Mouse (Mus musculus) Muller cell, postnatal 12 days (primary cell): Measurements from ENCODE around the gene Grap.

Source experiments
- DNase-seq: peaks from one replicate; pipeline ENCODE4 v3.0.0-alpha.2; 2015; ENCODE audit errors: inconsistent ontology term

The Grap gene

DNA sequence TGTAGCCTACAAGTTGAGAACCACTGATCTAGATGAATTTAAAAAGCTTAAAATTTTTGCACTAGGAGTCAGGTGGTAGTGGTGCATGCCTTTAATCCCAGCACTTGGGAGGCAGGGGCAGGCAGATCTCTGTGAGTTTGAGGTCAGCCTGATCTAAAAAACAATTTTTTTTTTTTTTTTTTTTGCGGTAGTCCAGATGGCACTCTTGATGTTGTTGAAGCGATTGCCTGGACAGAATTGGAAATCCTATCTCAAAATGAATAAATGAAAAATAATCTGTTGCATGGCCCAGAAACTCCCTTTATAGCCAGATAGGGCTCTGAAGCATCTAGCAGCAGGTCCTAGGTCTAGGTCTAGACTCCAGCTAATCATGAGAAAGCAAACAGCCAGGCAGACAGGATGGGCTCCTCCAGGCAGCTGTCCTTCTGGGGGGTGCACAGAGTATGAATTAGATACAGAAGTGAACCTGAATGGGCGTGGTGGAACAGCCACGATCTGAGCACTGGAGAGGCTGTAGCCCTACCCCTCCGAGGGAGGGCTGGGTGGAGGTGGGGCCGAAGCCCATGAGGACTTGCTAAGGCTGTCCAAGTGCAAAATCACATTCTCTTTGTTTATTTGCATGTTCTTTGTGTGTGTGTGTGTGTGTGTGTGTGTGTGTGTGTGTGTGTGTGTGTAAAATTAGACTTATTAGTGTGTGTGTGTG is 3.2 kb downstream of the Grap start:
- no peak for DNase-seq

DNA sequence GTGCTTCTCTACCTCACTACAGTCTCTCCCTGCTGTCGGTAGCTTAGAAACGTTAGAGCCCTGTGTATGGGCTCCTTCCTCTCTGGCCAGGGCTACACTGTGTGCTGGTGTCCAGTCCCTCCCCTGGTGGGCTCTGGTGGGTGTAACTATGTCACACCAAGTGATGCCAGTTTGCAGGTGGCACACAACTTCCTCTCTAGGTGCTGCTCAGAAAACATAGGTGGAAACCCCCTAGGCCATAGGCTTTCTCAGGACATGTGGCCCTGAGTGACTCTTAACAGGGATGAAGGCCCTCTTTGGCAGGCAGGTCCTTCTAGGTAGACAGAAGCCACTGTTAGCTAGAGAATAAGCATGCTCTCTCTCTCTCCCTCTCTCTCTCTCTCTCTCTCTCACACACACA is 4.4 kb downstream of the Grap start:
- DNase-seq, result no peak

DNA sequence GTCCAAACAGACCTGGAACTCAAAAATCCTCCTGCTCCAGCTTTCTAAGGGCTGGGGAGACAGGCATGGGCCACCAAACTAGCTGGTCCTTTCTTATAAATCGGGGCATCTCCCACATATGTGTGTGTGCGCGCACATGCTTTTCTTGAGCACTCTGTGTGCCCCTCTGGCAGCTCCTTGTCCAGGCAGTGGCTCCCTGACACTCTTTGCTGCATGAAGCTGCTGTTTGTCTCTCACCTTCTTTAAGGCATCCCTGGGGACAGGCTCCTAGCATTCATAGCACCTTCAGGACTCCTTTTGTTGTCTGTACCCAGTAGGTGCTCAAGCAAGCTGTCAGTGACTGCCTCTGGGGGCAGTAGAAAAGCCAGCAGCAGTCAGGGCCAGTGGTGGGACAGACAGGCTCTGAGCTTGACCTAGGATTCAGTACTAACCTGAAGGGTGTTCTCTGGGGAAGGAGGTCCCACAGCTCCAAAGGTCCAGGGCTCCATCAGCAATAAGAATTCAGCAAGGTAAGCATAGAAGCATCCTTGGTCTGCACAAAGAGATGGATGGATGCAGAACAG is 5.4 kb downstream of the Grap start:
- DNase-seq, result no peak

DNA sequence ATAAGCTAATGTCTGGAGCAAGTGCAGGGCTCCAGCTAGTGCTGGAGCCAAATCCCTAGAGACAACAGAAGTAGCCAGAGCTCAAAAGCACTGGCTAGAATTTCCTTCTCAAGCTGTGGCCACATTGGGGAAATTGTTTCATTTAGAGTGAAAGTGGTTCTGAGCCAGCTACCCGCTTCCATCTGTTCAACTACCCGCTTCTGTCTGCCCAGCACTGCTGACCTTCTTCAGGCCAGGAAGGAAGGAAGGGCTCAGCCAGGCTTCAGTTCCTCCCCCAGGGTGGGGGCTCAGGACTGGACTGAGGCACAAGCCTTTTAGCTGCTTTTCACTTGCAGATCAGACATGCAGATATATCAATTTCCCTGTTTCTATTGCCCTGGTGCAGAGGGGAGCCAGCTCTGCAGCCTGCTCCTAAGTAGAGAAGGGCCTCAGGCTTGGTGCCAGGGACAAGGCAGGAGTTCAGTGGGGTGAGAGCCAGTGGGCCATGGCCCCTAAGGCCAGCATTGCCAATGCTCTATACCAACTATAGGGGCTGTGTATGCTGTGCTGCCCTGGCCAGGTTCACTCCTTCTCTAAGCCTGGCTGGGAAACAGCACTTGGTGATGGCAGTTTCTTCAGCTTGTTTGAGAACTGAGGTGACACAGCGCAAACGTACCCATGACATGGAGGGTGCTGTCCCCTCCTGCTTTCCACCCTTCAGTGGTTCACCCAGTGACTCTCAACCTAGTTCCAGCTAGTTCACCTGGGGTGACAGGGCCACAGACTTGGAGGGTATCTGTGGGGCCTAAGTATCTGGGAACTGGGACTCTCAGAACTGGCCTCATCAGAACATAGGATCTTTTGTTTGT is 6.2 kb downstream of the Grap start:
- DNase-seq, result no peak

DNA sequence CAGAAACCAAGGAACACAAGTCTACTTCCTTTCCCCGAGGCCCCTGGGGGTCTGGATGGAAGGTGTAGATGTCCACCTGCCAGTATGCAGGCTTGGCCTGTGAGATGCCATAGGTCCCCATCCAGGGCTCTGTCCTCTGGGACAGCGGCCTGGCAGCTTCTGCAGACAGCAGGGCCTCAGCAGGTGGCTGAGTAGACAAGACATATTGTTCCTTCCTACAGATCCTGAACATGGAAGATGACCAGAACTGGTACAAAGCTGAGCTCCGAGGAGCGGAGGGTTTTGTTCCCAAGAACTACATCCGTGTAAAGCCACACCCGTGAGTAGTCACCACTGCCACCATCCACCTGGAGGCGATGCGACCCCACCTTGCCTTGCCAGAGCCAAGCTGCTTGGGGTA is 6.9 kb downstream of the Grap start:
- DNase-seq, result no peak

DNA sequence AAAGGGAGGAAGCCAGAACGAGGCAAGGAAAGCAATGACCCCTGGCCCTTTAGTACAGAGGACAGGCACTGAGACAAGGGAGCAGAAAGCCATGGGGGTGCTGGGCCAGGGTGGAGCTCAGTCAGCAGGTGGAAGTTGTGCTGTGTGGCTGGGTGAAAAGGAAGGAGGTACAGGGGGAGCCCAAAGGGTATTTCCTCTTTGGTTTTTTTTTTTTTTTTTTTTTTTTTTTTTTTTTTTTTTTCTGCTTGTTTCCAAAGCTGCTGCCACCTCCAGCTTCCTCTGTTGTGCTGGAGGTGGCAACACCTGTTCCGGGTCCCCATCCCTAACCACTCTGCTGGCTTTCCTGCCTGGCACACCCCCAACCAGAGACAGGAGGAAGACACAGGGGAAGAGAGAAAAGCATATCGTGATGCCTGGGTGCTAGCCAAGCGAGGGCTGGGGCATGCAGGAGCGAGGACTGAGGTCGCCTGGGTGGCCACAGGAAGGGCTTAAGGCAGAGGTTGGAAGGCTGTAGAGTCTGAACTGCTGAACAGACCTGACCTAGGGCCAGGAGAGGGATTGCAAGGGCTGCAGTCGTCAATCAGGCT is 7.8 kb downstream of the Grap start:
- DNase-seq, result no peak

DNA sequence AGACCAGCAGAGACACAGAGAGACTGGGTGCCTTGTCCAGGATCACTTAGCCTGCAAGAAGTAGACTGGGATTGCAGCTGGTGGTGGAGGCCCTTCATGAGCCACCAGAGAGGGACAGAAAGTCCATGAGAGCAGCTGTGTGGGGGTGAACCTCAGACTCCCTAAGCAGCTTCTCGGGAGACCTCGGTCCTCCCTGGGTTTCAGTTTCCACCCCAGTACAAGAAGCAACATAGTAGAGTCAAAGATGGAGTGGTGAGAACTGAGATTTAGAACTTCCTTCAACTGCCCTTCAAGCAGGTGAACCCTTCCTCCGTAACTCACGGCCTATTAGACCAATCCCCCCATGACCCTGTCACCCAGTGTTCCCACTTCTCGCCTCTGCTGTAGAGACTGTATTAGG is 9.1 kb downstream of the Grap start:
- no peak for DNase-seq

DNA sequence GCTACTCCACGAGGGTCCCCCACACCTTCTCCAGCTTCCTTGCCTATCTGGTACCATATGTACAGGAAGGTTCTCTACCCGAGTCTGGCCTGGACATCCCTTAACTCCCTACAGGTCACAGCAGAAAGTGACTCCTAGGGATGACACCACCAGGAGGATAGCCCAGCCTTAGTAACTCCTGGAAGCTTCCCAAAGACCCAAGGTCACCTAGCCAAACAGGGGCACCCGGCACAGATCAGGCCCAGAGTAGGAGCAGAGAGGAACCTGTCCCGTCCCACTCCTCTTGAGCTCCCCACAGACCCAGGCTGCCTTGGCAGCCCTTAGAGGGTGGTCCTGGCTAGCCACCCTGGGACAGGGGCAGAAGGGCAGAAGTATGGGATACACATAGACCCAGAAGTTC is 12.3 kb downstream of the Grap start:
- DNase-seq, result no peak

DNA sequence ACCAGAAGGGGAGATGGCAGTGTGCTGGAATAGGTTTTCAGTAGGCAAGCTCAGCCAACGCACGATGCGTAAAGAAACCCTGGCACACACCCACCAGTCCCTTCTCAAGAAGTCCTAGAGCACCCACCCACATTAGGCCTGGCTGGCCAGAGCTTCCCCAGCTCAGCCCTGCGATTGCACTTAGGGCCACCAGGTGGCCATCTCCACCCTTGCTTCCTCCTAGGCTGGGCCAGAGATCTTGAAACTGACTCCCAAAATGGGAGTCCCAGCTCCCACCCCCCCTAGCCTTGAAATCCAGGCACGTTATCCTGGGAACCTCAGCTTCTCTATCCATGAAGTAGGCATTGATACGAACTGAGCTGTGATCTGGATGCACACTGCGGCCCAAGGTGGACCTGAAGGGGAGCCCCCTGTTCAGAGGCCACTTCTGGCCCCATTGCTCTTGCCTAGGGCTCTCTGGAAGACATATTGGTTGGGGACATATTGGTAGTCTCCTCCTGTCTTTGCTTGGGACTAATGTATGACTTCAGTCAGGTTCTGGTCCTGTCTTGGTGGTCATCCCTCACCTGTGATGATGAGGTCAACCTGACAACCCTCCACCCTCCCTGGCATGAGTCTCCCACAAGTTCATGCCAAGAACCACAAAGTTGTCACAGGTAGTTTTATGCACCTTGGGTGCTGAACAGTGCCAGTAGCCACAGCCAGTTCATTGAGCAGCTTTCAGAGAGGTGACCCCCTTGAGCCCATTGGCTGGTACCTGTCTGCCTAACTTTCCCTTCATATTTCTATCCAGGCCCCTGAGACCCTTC is 13.1 kb downstream of the Grap start:
- DNase-seq, result peak; percentile 36

DNA sequence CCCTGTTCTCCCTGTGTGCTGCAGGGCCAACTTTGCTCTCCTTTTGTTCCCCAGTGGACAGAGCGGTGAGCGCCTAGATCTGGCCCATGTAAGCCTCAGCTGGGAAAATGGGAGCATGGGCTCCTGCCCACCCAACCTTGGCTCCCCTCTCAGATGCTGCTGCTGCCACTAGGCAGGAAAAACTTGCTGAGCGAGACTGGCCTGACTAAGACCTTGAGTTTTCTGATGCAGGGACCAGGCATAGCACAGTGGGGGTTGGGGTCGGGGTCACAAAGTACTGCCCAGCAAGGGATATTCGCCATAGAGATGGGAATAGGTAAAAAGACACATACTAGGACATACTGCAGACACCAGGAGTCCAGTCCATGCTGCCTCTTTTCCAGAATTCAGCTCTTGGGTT is 14.2 kb downstream of the Grap start:
- DNase-seq, result no peak

DNA sequence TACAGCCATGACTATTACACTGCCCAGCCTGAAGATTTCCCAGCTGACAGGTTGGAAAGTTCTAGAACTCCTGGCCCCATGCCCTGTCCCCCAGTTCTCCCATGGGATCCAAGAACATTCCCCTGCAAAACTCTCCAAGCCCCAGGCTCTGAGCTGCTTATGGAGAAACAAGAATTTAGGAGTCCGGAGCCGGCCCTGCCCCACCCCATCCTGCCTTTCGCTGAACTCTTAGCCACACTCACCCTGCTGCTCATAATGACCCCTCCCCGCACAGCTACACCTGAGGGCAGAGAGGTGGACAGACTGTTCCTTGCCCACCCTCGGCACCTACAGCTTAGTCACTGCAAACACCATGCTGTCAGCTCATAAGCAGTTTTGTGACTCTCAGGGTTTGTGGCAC is 14.7 kb downstream of the Grap start:
- no peak for DNase-seq

DNA sequence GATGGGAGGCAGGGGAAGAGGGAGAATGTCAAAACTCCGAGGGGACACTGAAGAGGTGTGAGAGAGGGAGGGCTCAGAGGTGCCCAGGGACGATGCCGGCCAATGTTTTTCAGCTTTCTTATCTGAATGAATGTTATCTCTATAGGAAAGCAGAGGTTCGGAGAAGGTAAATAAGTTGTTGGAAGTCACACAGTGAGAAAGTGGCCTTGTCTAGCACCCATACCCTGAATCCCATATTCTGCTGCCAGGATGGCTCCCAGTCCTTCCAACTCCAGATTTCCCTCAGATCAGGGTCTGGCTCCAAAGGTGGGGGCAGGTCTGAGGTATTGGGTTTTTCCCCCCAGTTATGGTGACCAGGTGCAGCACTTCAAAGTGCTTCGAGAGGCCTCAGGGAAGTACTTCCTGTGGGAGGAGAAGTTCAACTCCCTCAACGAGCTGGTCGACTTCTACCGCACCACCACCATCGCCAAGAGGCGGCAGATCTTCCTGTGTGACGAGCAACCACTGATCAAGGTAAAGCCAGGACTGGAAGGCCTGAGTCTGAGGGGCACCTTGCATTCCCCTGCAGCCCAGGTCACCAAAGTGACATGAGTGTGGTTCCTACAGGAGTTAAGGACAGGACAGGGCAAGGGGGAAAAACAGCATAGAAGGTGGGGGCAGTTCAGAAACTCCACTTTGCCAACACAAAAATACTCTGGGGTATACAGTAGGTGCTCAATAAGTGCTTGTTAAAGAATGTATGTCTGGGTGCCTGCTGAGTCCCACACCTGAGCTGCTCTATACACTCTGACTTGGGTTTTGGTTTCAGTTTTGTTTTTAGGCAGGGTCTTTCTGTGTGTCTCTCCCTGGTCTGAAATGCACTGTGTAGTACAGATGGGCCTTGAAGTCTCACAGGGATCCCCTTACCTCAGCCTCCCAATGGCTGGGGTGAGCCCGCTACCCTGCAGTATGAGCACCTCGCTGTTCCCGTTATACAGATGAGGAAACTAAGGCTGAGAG is 16.7 kb downstream of the Grap start:
- DNase-seq, result no peak

DNA sequence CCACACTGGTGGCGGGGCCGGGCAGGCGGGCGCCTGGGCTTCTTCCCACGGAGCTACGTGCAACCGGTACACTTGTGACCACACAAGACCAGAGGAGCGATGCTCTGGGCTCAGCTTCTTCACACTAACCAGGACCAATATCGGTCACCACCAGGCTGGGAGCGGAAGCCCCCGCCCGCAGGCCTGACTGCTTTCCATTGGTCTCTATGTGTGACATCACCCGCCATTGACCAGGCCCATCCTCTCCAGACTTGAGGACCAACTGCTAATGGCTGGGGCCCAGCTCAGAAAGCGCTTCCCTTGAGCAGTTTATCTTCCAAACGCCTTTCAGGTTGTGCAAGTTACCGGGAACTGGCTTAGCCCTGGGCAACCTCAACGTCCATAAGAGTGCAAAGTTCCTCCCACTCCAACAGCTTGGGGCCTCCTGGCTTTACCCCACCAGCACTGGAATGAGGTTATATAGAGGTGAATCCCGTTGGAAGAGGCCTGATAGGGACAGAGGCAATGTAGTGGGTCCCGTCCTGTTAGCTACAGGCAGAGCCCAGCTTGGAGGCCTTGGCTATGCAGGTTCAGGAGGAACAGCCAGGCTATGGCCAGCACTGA is 18.8 kb downstream of the Grap start:
- no peak for DNase-seq

DNA sequence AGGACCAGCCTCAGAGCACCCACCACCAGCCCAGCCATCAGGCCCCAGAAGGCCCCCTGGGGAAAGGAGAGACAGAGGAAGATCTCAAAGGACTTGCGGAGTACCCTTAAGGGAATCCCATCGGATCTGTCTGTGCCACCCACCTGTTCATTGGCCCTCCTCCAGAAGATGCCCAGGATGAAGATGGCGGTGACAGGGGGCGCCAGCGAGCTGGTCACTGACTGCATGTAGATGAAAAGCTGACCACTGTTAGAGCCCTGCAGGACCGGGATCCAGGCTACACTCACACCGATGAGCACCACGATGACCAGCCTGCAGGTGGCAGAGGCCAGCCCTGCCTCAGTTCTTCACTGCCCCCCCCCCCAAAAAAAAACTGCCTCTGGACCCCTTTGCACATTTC is 20.6 kb downstream of the Grap start:
- DNase-seq, result no peak

DNA sequence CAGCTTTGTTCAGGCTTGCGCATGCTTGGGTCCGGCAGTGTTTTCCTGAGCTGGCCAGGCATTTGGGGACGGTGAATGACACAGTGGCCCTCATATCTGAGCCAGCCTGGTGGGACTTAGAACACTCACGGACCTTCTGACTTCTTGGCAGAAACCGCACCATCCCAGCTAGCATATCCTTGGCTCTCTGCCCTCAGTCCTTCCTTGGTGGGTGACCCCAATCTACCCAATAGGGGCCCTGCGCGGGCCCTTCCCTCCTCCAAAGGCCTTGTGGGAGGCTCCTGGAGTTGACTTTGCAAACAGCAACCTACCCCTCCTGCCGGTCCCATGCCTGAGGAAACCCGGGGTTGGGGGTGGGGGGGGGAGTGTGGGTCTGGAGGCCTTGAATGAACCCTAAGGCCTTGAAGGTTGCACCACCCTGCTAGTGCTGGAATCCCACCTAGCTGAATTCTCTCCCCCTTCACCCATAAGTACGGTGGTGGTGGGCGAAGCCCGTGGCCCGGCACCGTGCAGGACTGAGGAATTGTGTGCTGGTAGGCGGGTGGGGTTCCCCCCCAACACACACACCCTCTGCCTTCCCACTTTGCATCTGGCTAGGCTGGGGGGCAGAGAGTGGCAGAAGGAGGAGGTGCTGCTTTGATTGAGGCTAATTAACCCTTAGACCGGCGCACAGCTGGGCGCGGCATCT is 21.2 kb downstream of the Grap start:
- no peak for DNase-seq

DNA sequence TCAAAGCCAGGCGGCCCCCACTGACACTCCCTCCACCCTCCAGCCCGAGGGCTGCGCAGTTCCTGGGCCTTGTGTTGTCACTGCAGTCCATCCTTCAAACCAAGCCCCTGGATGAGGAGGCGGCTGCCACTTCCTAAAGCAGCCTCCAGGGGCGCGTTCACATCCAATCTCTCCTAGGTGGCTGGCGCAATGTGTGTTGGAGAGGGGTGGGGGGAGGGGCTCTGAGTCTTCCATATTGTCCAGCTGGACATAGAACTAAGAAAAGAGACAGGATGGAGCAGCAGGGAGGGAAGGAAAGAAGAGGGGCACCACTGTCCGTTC is 21.7 kb downstream of the Grap start:
- DNase-seq, result no peak

DNA sequence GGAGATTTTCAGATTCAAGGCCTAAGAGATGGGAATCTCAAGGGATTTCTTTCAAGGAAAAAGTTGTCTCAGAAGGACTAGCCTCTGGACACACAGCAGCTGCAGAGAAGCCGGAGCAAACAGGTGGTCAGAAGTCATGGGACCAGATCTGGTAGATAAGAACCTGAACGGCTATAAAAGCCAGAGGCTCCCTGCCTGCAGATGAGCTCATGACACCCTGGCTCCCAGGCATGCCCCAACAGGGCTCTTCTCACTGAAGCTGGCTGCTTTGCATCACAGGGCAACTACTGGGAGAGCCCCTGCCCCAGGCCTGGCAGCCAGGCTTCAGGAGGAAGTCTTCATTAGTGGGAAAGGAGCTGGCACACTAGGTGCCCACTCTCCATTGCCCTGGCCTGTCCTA is 22.3 kb downstream of the Grap start:
- no peak for DNase-seq

DNA sequence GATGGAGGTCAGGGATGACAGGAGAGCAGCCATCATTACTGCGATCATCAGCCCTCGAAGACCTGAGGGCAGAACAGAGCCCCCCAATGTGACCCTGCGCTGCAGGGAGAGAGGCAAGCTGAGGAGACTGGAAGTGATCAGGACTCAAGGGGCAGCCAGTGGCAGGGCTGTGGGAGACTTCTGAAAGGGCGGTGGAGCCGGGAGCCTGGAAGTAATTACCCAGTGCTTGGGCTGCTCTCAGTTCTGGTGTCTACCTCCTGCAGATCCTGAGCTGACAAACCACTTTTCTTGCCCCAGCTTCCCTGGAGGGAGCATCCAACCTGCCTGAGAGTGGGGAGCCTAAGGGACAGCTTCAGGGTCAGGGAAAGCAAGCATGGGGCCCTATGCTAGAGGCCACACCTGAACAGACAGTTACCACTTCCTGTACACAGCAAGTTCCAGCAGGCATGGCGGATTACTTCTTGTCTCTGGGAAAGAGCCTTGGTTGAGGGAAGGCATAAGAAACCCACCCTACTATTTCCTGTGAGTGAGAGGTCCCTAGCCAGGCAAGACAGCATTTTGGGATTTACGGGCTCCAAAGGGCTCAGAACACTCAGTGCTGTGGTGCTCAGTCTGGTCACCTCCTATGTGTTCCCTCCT is 23.3 kb downstream of the Grap start:
- DNase-seq, result no peak

DNA sequence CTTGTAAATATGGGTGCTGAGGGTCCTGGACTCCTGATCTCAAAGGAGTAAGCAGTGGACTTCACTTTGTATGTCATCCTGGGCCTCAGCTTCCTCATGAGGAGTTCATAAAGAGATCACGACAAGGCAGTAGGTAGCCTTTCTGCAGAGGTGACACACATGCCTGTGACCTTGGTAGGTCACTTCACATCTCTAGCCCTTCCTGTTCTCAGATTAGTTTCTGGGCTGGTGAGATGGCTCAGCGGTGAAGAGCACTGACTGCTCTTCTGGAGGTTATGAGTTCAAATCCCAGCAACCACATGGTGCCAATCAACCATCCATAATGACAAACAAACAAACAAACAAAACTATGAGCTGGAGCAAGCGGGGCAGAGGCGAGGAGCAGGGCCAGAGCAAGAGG is 24.6 kb downstream of the Grap start:
- no peak for DNase-seq
